Mouse (Mus musculus): ENCODE measurements around the gene Lmna. TPM values are rescaled to one million over a fixed set of nuclear protein-coding genes. Genes with fewer than 3 reads are reported as not detected.
A peak's percentile ranks its signal among the peaks of the same experiment; 100 is the strongest.

The Lmna gene
- polyA plus RNA-seq, 2 experiments = 238 to 402 TPM

GRCm38 (mm10) chr3:88439582-88439981 is 70.2 kb downstream of the Lmna start:
- WGBS = 62% methylated on average over 3 of the region's 4 CpGs
- DNase-seq (ENCODE audit: low spot score) = no peak

DNA sequence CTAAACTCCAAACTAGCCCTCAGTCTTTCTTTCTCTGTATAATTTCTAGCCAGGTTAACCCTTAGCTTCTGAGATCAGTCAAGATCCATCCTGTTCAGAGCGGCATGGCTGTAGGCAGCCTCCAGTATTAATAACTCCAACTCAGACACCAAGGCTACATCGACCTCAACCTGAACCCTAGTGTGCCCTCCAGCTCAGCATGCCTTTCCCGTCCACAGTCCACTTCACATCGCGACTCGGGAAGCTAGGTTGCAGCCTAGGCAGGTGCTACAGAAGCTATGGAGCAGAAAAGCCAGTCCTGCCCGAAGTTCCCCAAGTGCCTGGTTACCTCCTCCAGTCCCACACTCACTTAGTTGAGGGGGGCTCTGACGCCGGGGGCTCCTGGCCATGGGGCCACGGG is 72.3 kb downstream of the Lmna start:
- Histone ChIP-seq H3K9me3 (ENCODE audit: control insufficient read depth, low read length) (no peaks in the 10 kb centered on the region), H3K36me3 (ENCODE audit: control insufficient read depth, insufficient read depth, low read length) (peaks cover 3% of the 10 kb centered on the region; the same call in 1 of the 2 replicates), H3K4me1 (ENCODE audit: control insufficient read depth, insufficient read depth, low read length) (peaks cover 9% of the 10 kb centered on the region), H3K9ac (ENCODE audit: low read depth, low read length, severe bottlenecking) (no peak overlapping the region), H3K4me3 (replicated peaks; ENCODE audit: low read length) (peak overlapping the region; percentile 26), H3K27me3 (ENCODE audit: control insufficient read depth, insufficient read depth, low read length) (no peaks in the 10 kb centered on the region), H3K4me2 (replicated peaks; ENCODE audit: low read depth, low read length, severe bottlenecking) (peak overlapping the region; percentile 47), H3K27ac (replicated peaks; ENCODE audit: low read depth, low read length) (no peak overlapping the region)
- DNase-seq (ENCODE audit: low spot score) = no peak
- no peak for ATAC-seq (ENCODE audit: low FRiP score, low read depth)
- TF ChIP-seq POLR2A (IDR thresholded peaks at IDR 0.05; ENCODE audit: borderline replicate concordance, extremely low read depth, insufficient read depth, insufficient read length) = no peak
- 77% methylated on average over 10 of the region's 10 CpGs for WGBS

More at GRCm38 (mm10) chr3:88439582-88439981, 70.2 kb downstream of the Lmna start:
- Histone ChIP-seq H3K36me3 (ENCODE audit: control insufficient read depth, insufficient read depth, low read length) (peaks cover 3% of the 10 kb centered on the region; the same call in 1 of the 2 replicates), H3K4me2 (replicated peaks; ENCODE audit: low read depth, low read length, severe bottlenecking) (no peak overlapping the region), H3K27ac (replicated peaks; ENCODE audit: low read depth, low read length) (no peak overlapping the region), H3K9ac (ENCODE audit: low read depth, low read length, severe bottlenecking) (no peak overlapping the region), H3K27me3 (ENCODE audit: control insufficient read depth, insufficient read depth, low read length) (no peaks in the 10 kb centered on the region), H3K9me3 (ENCODE audit: control insufficient read depth, low read length) (no peaks in the 10 kb centered on the region), H3K4me3 (replicated peaks; ENCODE audit: low read length) (no peak overlapping the region), H3K4me1 (ENCODE audit: control insufficient read depth, insufficient read depth, low read length) (peaks cover 9% of the 10 kb centered on the region)
- TF ChIP-seq POLR2A (IDR thresholded peaks at IDR 0.05; ENCODE audit: borderline replicate concordance, extremely low read depth, insufficient read depth, insufficient read length) = no peak
- ATAC-seq (ENCODE audit: low FRiP score, low read depth) = no peak

DNA sequence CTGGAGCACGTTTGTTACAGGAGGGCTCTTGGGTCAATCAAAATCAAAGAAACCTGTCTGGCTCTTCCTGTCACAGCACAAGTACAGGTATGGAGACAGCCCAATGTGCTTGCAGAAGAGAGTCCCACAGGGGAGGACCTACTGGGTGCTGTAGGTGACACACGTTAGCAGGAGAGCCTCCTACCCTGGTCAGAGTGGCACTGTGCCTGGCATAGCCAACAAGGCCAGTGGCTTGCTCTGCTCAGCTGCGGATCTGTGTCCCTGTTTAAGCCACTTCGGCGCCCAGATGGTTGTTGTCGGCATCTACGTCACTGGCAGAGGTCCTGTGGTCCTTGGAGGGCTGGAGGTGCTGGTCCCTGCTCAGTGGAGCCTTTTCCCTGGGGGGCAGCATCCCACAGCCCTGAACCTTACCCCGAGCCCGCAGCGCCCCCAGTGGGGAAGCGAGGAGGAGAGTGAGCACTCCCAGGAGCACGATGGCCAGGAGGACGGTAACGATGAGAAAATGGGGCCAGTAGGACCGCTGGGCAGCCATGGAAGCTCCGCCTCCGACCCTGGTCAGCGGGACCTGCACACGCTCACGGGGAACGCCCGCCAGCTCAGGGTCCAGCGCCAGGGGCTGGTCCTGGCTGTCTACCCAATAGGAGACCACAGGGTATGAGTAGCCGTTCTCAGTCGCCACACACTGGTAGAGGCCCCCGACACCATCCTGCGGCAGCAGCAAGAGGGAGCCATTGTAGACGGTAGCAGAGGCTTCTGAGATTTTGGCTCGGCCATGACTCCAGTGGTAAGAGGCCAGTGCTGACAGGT is 73.2 kb downstream of the Lmna start:
- ATAC-seq (ENCODE audit: low FRiP score, low read depth) (peak; percentile 78), DNase-seq (ENCODE audit: low spot score) (peak; percentile 29)
- H3K27me3 ChIP-seq (ENCODE audit: control insufficient read depth, insufficient read depth, low read length) = no peaks in the 10 kb centered on the region
- peaks cover 9% of the 10 kb centered on the region for H3K4me1 ChIP-seq (ENCODE audit: control insufficient read depth, insufficient read depth, low read length)
- H3K9ac ChIP-seq (ENCODE audit: low read depth, low read length, severe bottlenecking) = peak overlapping the region; percentile 51
- TF ChIP-seq POLR2A (IDR thresholded peaks at IDR 0.05; ENCODE audit: borderline replicate concordance, extremely low read depth, insufficient read depth, insufficient read length) = no peak
- H3K4me2 ChIP-seq (replicated peaks; ENCODE audit: low read depth, low read length, severe bottlenecking) = peak overlapping the region; percentile 47
- no peaks in the 10 kb centered on the region; the same call in 1 of the 2 replicates for H3K36me3 ChIP-seq (ENCODE audit: control insufficient read depth, insufficient read depth, low read length)
- 15% methylated on average over 29 of the region's 29 CpGs for WGBS
- H3K9me3 ChIP-seq (ENCODE audit: control insufficient read depth, low read length) = no peaks in the 10 kb centered on the region
- peak overlapping the region; percentile 26 for H3K4me3 ChIP-seq (replicated peaks; ENCODE audit: low read length)
- H3K27ac ChIP-seq (replicated peaks; ENCODE audit: low read depth, low read length) = no peak overlapping the region

DNA sequence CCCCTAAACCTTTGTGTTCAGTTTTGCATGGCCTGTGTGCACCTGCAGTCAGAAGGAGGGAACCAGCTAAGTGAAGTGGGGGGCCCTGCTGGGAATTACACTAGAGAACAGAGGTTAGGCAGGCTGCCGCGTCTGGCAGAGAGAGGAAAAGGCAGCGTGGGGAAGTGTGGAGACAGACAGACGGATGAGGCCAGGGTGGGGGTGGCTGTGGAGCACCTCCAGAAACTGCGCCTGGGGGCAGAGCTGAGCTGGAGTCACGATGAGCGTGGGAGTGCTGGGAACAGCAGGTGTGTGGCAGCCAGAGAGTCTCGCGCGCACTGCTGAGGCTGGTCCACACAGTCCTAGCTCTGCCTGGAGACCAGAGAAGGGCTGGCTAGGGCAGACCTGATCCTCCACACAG is 74.2 kb downstream of the Lmna start:
- peaks cover 4% of the 10 kb centered on the region for H3K4me1 ChIP-seq (ENCODE audit: control insufficient read depth, insufficient read depth, low read length)
- no peak overlapping the region for H3K9ac ChIP-seq (ENCODE audit: low read depth, low read length, severe bottlenecking)
- ATAC-seq (ENCODE audit: low FRiP score, low read depth) (no peak), DNase-seq (ENCODE audit: low spot score) (no peak)
- no peaks in the 10 kb centered on the region for H3K9me3 ChIP-seq (ENCODE audit: control insufficient read depth, low read length)
- no peaks in the 10 kb centered on the region for H3K27me3 ChIP-seq (ENCODE audit: control insufficient read depth, insufficient read depth, low read length)
- no peak overlapping the region for H3K4me3 ChIP-seq (replicated peaks; ENCODE audit: low read length)
- WGBS = 56% methylated on average over 10 of the region's 10 CpGs
- no peaks in the 10 kb centered on the region; the same call in 1 of the 2 replicates for H3K36me3 ChIP-seq (ENCODE audit: control insufficient read depth, insufficient read depth, low read length)
- no peak overlapping the region for H3K27ac ChIP-seq (replicated peaks; ENCODE audit: low read depth, low read length)
- TF ChIP-seq POLR2A (IDR thresholded peaks at IDR 0.05; ENCODE audit: borderline replicate concordance, extremely low read depth, insufficient read depth, insufficient read length) = no peak
- no peak overlapping the region for H3K4me2 ChIP-seq (replicated peaks; ENCODE audit: low read depth, low read length, severe bottlenecking)

MicroRNA genes within 50 kb of the gene (microRNA counts, 519-probe panel; counts per million panel counts)
- microRNA mmu-miR-1905 = not detected

Small RNA genes within 50 kb of the gene (microRNA-seq; reads per million reads assigned to microRNA genes)
- gene Mir1905 (not detected), gene Mir7011 (not detected)

Other genes starting within 250 kb of the Lmna start
- gene Gm38392, start 222.7 kb downstream of the Lmna start, polyA plus RNA-seq (2012; rRNA removed) = 0.77 TPM in 1 of 2 replicates, not detected in the other
- 0.65 and 5.4 TPM in 2 replicates for gene Gm38392, start 222.7 kb downstream of the Lmna start, polyA plus RNA-seq (2014; fragmentation: Nextera tagmentation; extraction: Ambion mirVana)
- 4.3 and 8.6 TPM in 2 replicates for gene Tsacc, start 213.0 kb downstream of the Lmna start, polyA plus RNA-seq (2012; rRNA removed)
- 9.4 and 14.3 TPM in 2 replicates for gene Tsacc, start 213.0 kb downstream of the Lmna start, polyA plus RNA-seq (2014; fragmentation: Nextera tagmentation; extraction: Ambion mirVana)
- 285 and 326 TPM in 2 replicates for gene Cct3, start 212.8 kb downstream of the Lmna start, polyA plus RNA-seq (2012; rRNA removed)
- gene Cct3, start 212.8 kb downstream of the Lmna start, polyA plus RNA-seq (2014; fragmentation: Nextera tagmentation; extraction: Ambion mirVana) = 476 and 516 TPM in 2 replicates
- 131 and 152 TPM in 2 replicates for gene Glmp, start 184.9 kb downstream of the Lmna start, polyA plus RNA-seq (2012; rRNA removed)
- gene Glmp, start 184.9 kb downstream of the Lmna start, polyA plus RNA-seq (2014; fragmentation: Nextera tagmentation; extraction: Ambion mirVana) = 127 and 130 TPM in 2 replicates
- gene Tmem79, start 173.8 kb downstream of the Lmna start, polyA plus RNA-seq (2012; rRNA removed) = 14.3 and 14.4 TPM in 2 replicates
- 19.2 and 22.3 TPM in 2 replicates for gene Tmem79, start 173.8 kb downstream of the Lmna start, polyA plus RNA-seq (2014; fragmentation: Nextera tagmentation; extraction: Ambion mirVana)
- gene Smg5, start 173.7 kb downstream of the Lmna start, polyA plus RNA-seq (2012; rRNA removed) = 83.3 and 88.1 TPM in 2 replicates
- 33.8 and 40.1 TPM in 2 replicates for gene Smg5, start 173.7 kb downstream of the Lmna start, polyA plus RNA-seq (2014; fragmentation: Nextera tagmentation; extraction: Ambion mirVana)
- 15.9 and 17.2 TPM in 2 replicates for gene Paqr6, start 145.4 kb downstream of the Lmna start, polyA plus RNA-seq (2012; rRNA removed)
- gene Paqr6, start 145.4 kb downstream of the Lmna start, polyA plus RNA-seq (2014; fragmentation: Nextera tagmentation; extraction: Ambion mirVana) = 13.9 and 15.1 TPM in 2 replicates
- 2.0 and 2.2 TPM in 2 replicates for gene Bglap3, start 137.2 kb downstream of the Lmna start, polyA plus RNA-seq (2012; rRNA removed)
- gene Bglap3, start 137.2 kb downstream of the Lmna start, polyA plus RNA-seq (2014; fragmentation: Nextera tagmentation; extraction: Ambion mirVana) = 1.7 and 2.5 TPM in 2 replicates
- gene Bglap2, start 131.3 kb downstream of the Lmna start, polyA plus RNA-seq (2012; rRNA removed) = 0.52 and 0.60 TPM in 2 replicates
- 0.77 and 1.9 TPM in 2 replicates for gene Bglap2, start 131.3 kb downstream of the Lmna start, polyA plus RNA-seq (2014; fragmentation: Nextera tagmentation; extraction: Ambion mirVana)
- 0.94 and 1.00 TPM in 2 replicates for gene Bglap, start 125.5 kb downstream of the Lmna start, polyA plus RNA-seq (2012; rRNA removed)
- gene Bglap, start 125.5 kb downstream of the Lmna start, polyA plus RNA-seq (2014; fragmentation: Nextera tagmentation; extraction: Ambion mirVana) = 1.7 and 3.1 TPM in 2 replicates
- 99.9 and 108 TPM in 2 replicates for gene Pmf1, start 99.6 kb downstream of the Lmna start, polyA plus RNA-seq (2012; rRNA removed)
- 109 and 114 TPM in 2 replicates for gene Pmf1, start 99.6 kb downstream of the Lmna start, polyA plus RNA-seq (2014; fragmentation: Nextera tagmentation; extraction: Ambion mirVana)
- 21.2 and 24.0 TPM in 2 replicates for gene Slc25a44, start 84.8 kb downstream of the Lmna start, polyA plus RNA-seq (2012; rRNA removed)
- 18.0 and 19.1 TPM in 2 replicates for gene Slc25a44, start 84.8 kb downstream of the Lmna start, polyA plus RNA-seq (2014; fragmentation: Nextera tagmentation; extraction: Ambion mirVana)
- 13.5 and 16.0 TPM in 2 replicates for gene Sema4a, start 48.8 kb downstream of the Lmna start, polyA plus RNA-seq (2012; rRNA removed)
- gene Sema4a, start 48.8 kb downstream of the Lmna start, polyA plus RNA-seq (2014; fragmentation: Nextera tagmentation; extraction: Ambion mirVana) = 12.9 and 14.4 TPM in 2 replicates
- gene Mex3a, start 22.4 kb upstream of the Lmna start, polyA plus RNA-seq (2012; rRNA removed) = 49.3 and 60.8 TPM in 2 replicates
- 26.7 and 33.1 TPM in 2 replicates for gene Mex3a, start 22.4 kb upstream of the Lmna start, polyA plus RNA-seq (2014; fragmentation: Nextera tagmentation; extraction: Ambion mirVana)
- gene Rab25, start 38.3 kb upstream of the Lmna start, polyA plus RNA-seq (2012; rRNA removed) = 27.0 and 35.0 TPM in 2 replicates
- 52.7 and 70.4 TPM in 2 replicates for gene Rab25, start 38.3 kb upstream of the Lmna start, polyA plus RNA-seq (2014; fragmentation: Nextera tagmentation; extraction: Ambion mirVana)
- gene Lamtor2, start 43.1 kb upstream of the Lmna start, polyA plus RNA-seq (2012; rRNA removed) = 92.5 and 117 TPM in 2 replicates
- 100 and 103 TPM in 2 replicates for gene Lamtor2, start 43.1 kb upstream of the Lmna start, polyA plus RNA-seq (2014; fragmentation: Nextera tagmentation; extraction: Ambion mirVana)
- gene Ubqln4, start 43.8 kb upstream of the Lmna start, polyA plus RNA-seq (2012; rRNA removed) = 90.4 and 112 TPM in 2 replicates
- 52.5 and 57.8 TPM in 2 replicates for gene Ubqln4, start 43.8 kb upstream of the Lmna start, polyA plus RNA-seq (2014; fragmentation: Nextera tagmentation; extraction: Ambion mirVana)
- gene Ssr2, start 65.9 kb upstream of the Lmna start, polyA plus RNA-seq (2012; rRNA removed) = 422 and 466 TPM in 2 replicates
- 307 and 325 TPM in 2 replicates for gene Ssr2, start 65.9 kb upstream of the Lmna start, polyA plus RNA-seq (2014; fragmentation: Nextera tagmentation; extraction: Ambion mirVana)
- 81.9 and 105 TPM in 2 replicates for gene Arhgef2, start 96.0 kb upstream of the Lmna start, polyA plus RNA-seq (2012; rRNA removed)
- gene Arhgef2, start 96.0 kb upstream of the Lmna start, polyA plus RNA-seq (2014; fragmentation: Nextera tagmentation; extraction: Ambion mirVana) = 84.7 and 94.8 TPM in 2 replicates
- not detected in 2 replicates for gene Rxfp4, start 143.2 kb upstream of the Lmna start, polyA plus RNA-seq (2012; rRNA removed)
- 0.15 TPM in 1 of 2 replicates, not detected in the other for gene Rxfp4, start 143.2 kb upstream of the Lmna start, polyA plus RNA-seq (2014; fragmentation: Nextera tagmentation; extraction: Ambion mirVana)
- gene Khdc4, start 175.8 kb upstream of the Lmna start, polyA plus RNA-seq (2012; rRNA removed) = 144 and 167 TPM in 2 replicates
- gene Khdc4, start 175.8 kb upstream of the Lmna start, polyA plus RNA-seq (2014; fragmentation: Nextera tagmentation; extraction: Ambion mirVana) = 78.0 and 89.1 TPM in 2 replicates
- gene Rit1, start 206.9 kb upstream of the Lmna start, polyA plus RNA-seq (2012; rRNA removed) = 46.8 and 47.4 TPM in 2 replicates
- 62.4 and 64.3 TPM in 2 replicates for gene Rit1, start 206.9 kb upstream of the Lmna start, polyA plus RNA-seq (2014; fragmentation: Nextera tagmentation; extraction: Ambion mirVana)